ENCODE assay signal across 31 mouse cellular contexts in genomic region chr6:32423124-32423523, GRCm38 (mm10).
"Had no signal": no experiment of that assay in that cellular context is flagged by ENCODE, and none has a peak within 500 bp of the region (broad histone marks: within the 10 kb centered on the region; RNA-seq: fewer than 3 reads in every experiment).

No protein-coding gene starts in this region.

- H3K27ac ChIP-seq: limb, embryonic 10.5 days; limb, embryonic 12.5 days; limb, embryonic 13.5 days; limb, embryonic 15.5 days; liver, embryonic 12.5 days; liver, embryonic 13.5 days; liver, embryonic 14.5 days; liver, embryonic 15.5 days; lung, embryonic 15.5 days; macrophage; midbrain, embryonic 10.5 days; midbrain, embryonic 12.5 days; midbrain, embryonic 13.5 days; neural tube, embryonic 12.5 days had no signal

- H3K9me3 ChIP-seq: limb, embryonic 10.5 days; limb, embryonic 12.5 days; limb, embryonic 13.5 days; limb, embryonic 15.5 days; liver, embryonic 12.5 days; liver, embryonic 13.5 days; liver, embryonic 15.5 days; lung, embryonic 15.5 days; megakaryocyte, embryonic 14.5 days; midbrain, embryonic 10.5 days; midbrain, embryonic 12.5 days; midbrain, embryonic 13.5 days; neural tube, embryonic 12.5 days had no signal

- H3K4me2 ChIP-seq: limb, embryonic 12.5 days; limb, embryonic 13.5 days; limb, embryonic 15.5 days; liver, embryonic 11.5 days; liver, embryonic 12.5 days; liver, embryonic 13.5 days; liver, embryonic 15.5 days; lung, embryonic 14.5 days; lung, embryonic 15.5 days; midbrain, embryonic 11.5 days; midbrain, embryonic 12.5 days; midbrain, embryonic 13.5 days; neural tube, embryonic 12.5 days had no signal

- DNase-seq: left cerebral cortex, postnatal 4 days; liver; liver, embryonic 13.5 days; liver, postnatal 0 days; lung, adult 18-20 months; lung, adult 2 months; lung, embryonic 14.5 days; lung, postnatal 10 days; lung, postnatal 14 days; lung, postnatal 36 days; lung, postnatal 4 days; midbrain, embryonic 14.5 days had no signal

- H3K27me3 ChIP-seq: limb, embryonic 12.5 days; limb, embryonic 13.5 days; limb, embryonic 15.5 days; liver, embryonic 12.5 days; liver, embryonic 13.5 days; liver, embryonic 15.5 days; lung, embryonic 15.5 days; megakaryocyte, embryonic 14.5 days; midbrain, embryonic 12.5 days; midbrain, embryonic 13.5 days; neural tube, embryonic 12.5 days had no signal

- H3K4me3 ChIP-seq: limb, embryonic 10.5 days; limb, embryonic 12.5 days; limb, embryonic 13.5 days; limb, embryonic 15.5 days; liver, embryonic 12.5 days; liver, embryonic 13.5 days; liver, embryonic 15.5 days; lung, embryonic 15.5 days; megakaryocyte, embryonic 14.5 days; midbrain, embryonic 10.5 days; midbrain, embryonic 12.5 days; midbrain, embryonic 13.5 days; myocyte; neural tube, embryonic 12.5 days had no signal

- ATAC-seq: liver, embryonic 12.5 days; liver, postnatal 0 days; lung, postnatal 0 days; midbrain, embryonic 13.5 days; midbrain, embryonic 16.5 days had no signal

- H3K9ac ChIP-seq: limb, embryonic 12.5 days; limb, embryonic 13.5 days; limb, embryonic 15.5 days; liver, embryonic 12.5 days; liver, embryonic 13.5 days; liver, embryonic 14.5 days; liver, embryonic 15.5 days; liver, postnatal 0 days; lung, embryonic 14.5 days; lung, embryonic 15.5 days; midbrain, embryonic 12.5 days; midbrain, embryonic 13.5 days; neural tube, embryonic 12.5 days had no signal

- H3K36me3 ChIP-seq: limb, embryonic 10.5 days; limb, embryonic 12.5 days; limb, embryonic 13.5 days; limb, embryonic 15.5 days; liver, embryonic 12.5 days; liver, embryonic 13.5 days; liver, embryonic 15.5 days; lung, embryonic 15.5 days; midbrain, embryonic 10.5 days; midbrain, embryonic 12.5 days; midbrain, embryonic 13.5 days; neural tube, embryonic 12.5 days had no signal

- H3K4me1 ChIP-seq: limb, embryonic 10.5 days; limb, embryonic 12.5 days; limb, embryonic 13.5 days; liver, embryonic 12.5 days; liver, embryonic 13.5 days; liver, embryonic 15.5 days; lung, embryonic 15.5 days; midbrain, embryonic 13.5 days; neural tube, embryonic 12.5 days had no signal
